9 mouse cellular contexts compared by ENCODE assay signal in genomic region chr2:90666591-90667387, GRCm38 (mm10). TPM values are rescaled to one million over a fixed set of nuclear protein-coding genes. Genes with fewer than 3 reads are reported as not detected.
DNase-seq lines count a peak whose midpoint lies in the region; ATAC-seq and TF ChIP-seq lines count a peak whose summit lies in the region.
"Had no signal": no experiment of that assay in that cellular context is flagged by ENCODE, and none has a peak within 500 bp of the region (broad histone marks: within the 10 kb centered on the region; RNA-seq: fewer than 3 reads in every experiment).

No protein-coding gene starts in this region.

- 52% methylated on average over 11 of the region's 11 CpGs for WGBS in forebrain, embryonic 15.5 days
- WGBS in forebrain, embryonic 13.5 days, result 57% methylated on average over 11 of the region's 11 CpGs

- ATAC-seq in forebrain, embryonic 15.5 days (replicated peaks), result 0 out of 2 replicates have a peak, but pooled peaks have one; percentile 29
- no peak for ATAC-seq in forebrain, embryonic 13.5 days
- peak; percentile 38; the same call in 1 of the 2 replicates for ATAC-seq in megakaryocyte-erythroid progenitor cell, adult 5-6 weeks (replicated peaks; ENCODE audit: low FRiP score, low TSS enrichment, poor library complexity, severe bottlenecking)
- ATAC-seq: lung, postnatal 0 days had no signal

- H3K4me2 ChIP-seq in forebrain, embryonic 15.5 days (replicated peaks), result peak overlapping the region; percentile 24; the same call in 1 of the 2 replicates
- no peak overlapping the region; the same call in 1 of the 2 replicates for H3K4me2 ChIP-seq in forebrain, embryonic 13.5 days

- H3K4me1 ChIP-seq in forebrain, embryonic 15.5 days, result peaks cover 7% of the 10 kb centered on the region
- peaks cover 8% of the 10 kb centered on the region; the same call in 1 of the 2 replicates for H3K4me1 ChIP-seq in forebrain, embryonic 13.5 days

- TF ChIP-seq CTCF in left cerebral cortex, adult 2 months (IDR thresholded peaks at IDR 0.05), result no peak

- no peaks in the 10 kb centered on the region for H3K36me3 ChIP-seq in forebrain, embryonic 15.5 days
- no peaks in the 10 kb centered on the region for H3K36me3 ChIP-seq in forebrain, embryonic 13.5 days (ENCODE audit: poor library complexity, severe bottlenecking)

- no peak overlapping the region for H3K27ac ChIP-seq in forebrain, embryonic 15.5 days (replicated peaks)
- H3K27ac ChIP-seq in forebrain, embryonic 13.5 days, result no peak overlapping the region
- no peak overlapping the region for H3K27ac ChIP-seq in left cerebral cortex, adult 2 months

- H3K9me3 ChIP-seq in forebrain, embryonic 15.5 days, result no peaks in the 10 kb centered on the region
- no peaks in the 10 kb centered on the region for H3K9me3 ChIP-seq in forebrain, embryonic 13.5 days (replicated peaks)

- DNase-seq in left cerebral cortex, adult 2 months (ENCODE audit: extremely low spot score in 1 of 2, low spot score in 2 of 2), result no peak
- DNase-seq in left cerebral cortex, postnatal 25 days (ENCODE audit: low spot score in 2 of 2), result no peak
- DNase-seq in forelimb bud, embryonic 11.5 days (ENCODE audit: low read depth, low spot score), result peak; percentile 31
- DNase-seq in cerebellum, adult 8-10 months, result no peak
- DNase-seq in adrenal gland, postnatal 36 days, result no peak

- intact Hi-C loops in left cerebral cortex, adult 2 months (cut with DNase I), result loop anchor here (5.0 kb wide), 1 partner anchor 34 kb away; no protein-coding TSS in a partner anchor
- intact Hi-C loops in left cerebral cortex, postnatal 25 days (cut with DNase I), result no loop called here

- H3K9ac ChIP-seq in forebrain, embryonic 15.5 days (replicated peaks), result no peak overlapping the region
- no peak overlapping the region for H3K9ac ChIP-seq in forebrain, embryonic 13.5 days

- H3K27me3 ChIP-seq in forebrain, embryonic 15.5 days, result no peaks in the 10 kb centered on the region
- no peaks in the 10 kb centered on the region for H3K27me3 ChIP-seq in forebrain, embryonic 13.5 days

- no peak overlapping the region for H3K4me3 ChIP-seq in forebrain, embryonic 15.5 days
- H3K4me3 ChIP-seq in forebrain, embryonic 13.5 days, result no peak overlapping the region
- peak overlapping the region; percentile 36; the same call in 1 of the 2 replicates for H3K4me3 ChIP-seq in left cerebral cortex, adult 2 months

RNA-seq across cellular contexts. Expression of gene Nup160, which starts 10.2 kb away (rescaled TPM):
- 27.8 and 31.1 TPM in 2 replicates for polyA plus RNA-seq in forebrain, embryonic 15.5 days (2015; fragmentation: Nextera tagmentation; extraction: Ambion mirVana)
- polyA plus RNA-seq in forebrain, embryonic 13.5 days (2015; fragmentation: Nextera tagmentation; extraction: Ambion mirVana), result 30.7 and 36.4 TPM in 2 replicates
- total RNA-seq in left cerebral cortex, adult 2 months (2021), result 10 to 100 TPM; 15.2 to 25.4 TPM
- total RNA-seq in left cerebral cortex, postnatal 25 days (2021), result 10 to 100 TPM; 18.2 to 20.7 TPM
- 80.6 and 105 TPM in 2 replicates for total RNA-seq in megakaryocyte-erythroid progenitor cell, adult 5-6 weeks (2014; fragmentation: Nextera tagmentation)
- 50.0 and 57.4 TPM in 2 replicates for total RNA-seq in megakaryocyte-erythroid progenitor cell, adult 5-6 weeks (2017)
- 10 to 100 TPM; 29.7 to 32.0 TPM for total RNA-seq in adrenal gland, postnatal 36 days (2021)
